Comparison of ENCODE assay signal across 31 mouse cellular contexts in the genomic region with DNA sequence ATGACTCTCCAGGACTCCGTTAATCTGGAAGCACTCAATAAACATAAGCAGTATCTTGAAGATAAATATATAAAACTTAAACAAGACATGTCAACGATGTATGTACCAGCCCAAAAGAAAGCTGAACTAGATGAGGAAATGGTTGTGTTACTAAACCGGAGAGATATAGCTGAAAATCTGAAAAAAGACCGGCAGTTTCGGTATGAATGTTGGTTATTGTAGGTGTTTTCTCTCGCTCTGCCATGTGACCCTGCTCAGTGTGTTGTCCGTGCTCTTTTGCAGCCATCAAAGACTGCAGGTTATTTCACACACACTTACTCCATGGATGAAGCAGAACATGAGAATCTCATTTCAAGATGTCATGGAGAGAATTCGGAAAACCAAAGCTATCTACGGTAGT. TPM values are rescaled to one million over a fixed set of nuclear protein-coding genes. Genes with fewer than 3 reads are reported as not detected.
"Had no signal": no experiment of that assay in that cellular context is flagged by ENCODE, and none has a peak within 500 bp of the region (broad histone marks: within the 10 kb centered on the region; RNA-seq: fewer than 3 reads in every experiment).

No protein-coding gene starts in this region.

- H3K9ac ChIP-seq: heart, embryonic 12.5 days; hindbrain, embryonic 12.5 days; hindbrain, embryonic 14.5 days; intestine, embryonic 15.5 days; limb, embryonic 13.5 days; limb, embryonic 15.5 days; liver, embryonic 12.5 days; liver, embryonic 14.5 days had no signal

- H3K27ac ChIP-seq: gastrocnemius, adult 2 months; heart, embryonic 10.5 days; hindbrain, embryonic 10.5 days; hindbrain, embryonic 12.5 days; hindbrain, embryonic 14.5 days; intestine, embryonic 15.5 days; layer of hippocampus, adult 2 months; limb, embryonic 13.5 days; limb, embryonic 15.5 days; liver, embryonic 12.5 days; liver, embryonic 14.5 days had no signal

- DNase-seq: gastrocnemius, adult 2 months; gastrocnemius, postnatal 10 days; gastrocnemius, postnatal 25 days; heart, adult 18-20 months; heart, postnatal 10 days; heart, postnatal 4 days; kidney, adult 18-20 months; kidney, adult 8-10 months; kidney, postnatal 10 days; kidney, postnatal 25 days; kidney, postnatal 4 days; layer of hippocampus, adult 9-11 months; layer of hippocampus, postnatal 36 days; left cerebral cortex, postnatal 4 days had no signal

- H3K9me3 ChIP-seq: heart, embryonic 10.5 days; heart, embryonic 12.5 days; hindbrain, embryonic 10.5 days; hindbrain, embryonic 12.5 days; intestine, embryonic 15.5 days; limb, embryonic 13.5 days; limb, embryonic 15.5 days; liver, embryonic 12.5 days had no signal

- H3K36me3 ChIP-seq: heart, embryonic 10.5 days; heart, embryonic 12.5 days; hindbrain, embryonic 10.5 days; hindbrain, embryonic 12.5 days; intestine, embryonic 15.5 days; limb, embryonic 13.5 days; limb, embryonic 15.5 days; liver, embryonic 12.5 days had no signal

- H3K4me3 ChIP-seq: gastrocnemius, adult 2 months; heart, embryonic 10.5 days; heart, embryonic 12.5 days; hindbrain, embryonic 10.5 days; hindbrain, embryonic 12.5 days; intestine, embryonic 15.5 days; layer of hippocampus, adult 2 months; limb, embryonic 13.5 days; limb, embryonic 15.5 days; liver, embryonic 12.5 days had no signal

- ATAC-seq: hindbrain, embryonic 16.5 days; intestine, embryonic 15.5 days; intestine, postnatal 0 days; liver, embryonic 12.5 days had no signal

- H3K4me2 ChIP-seq: heart, embryonic 12.5 days; hindbrain, embryonic 12.5 days; hindbrain, embryonic 14.5 days; intestine, embryonic 15.5 days; limb, embryonic 13.5 days; limb, embryonic 15.5 days; liver, embryonic 12.5 days had no signal

- H3K27me3 ChIP-seq: heart, embryonic 12.5 days; hindbrain, embryonic 12.5 days; intestine, embryonic 15.5 days; limb, embryonic 13.5 days; limb, embryonic 15.5 days; liver, embryonic 12.5 days had no signal

- H3K4me1 ChIP-seq: heart, embryonic 10.5 days; heart, embryonic 12.5 days; hindbrain, embryonic 10.5 days; hindbrain, embryonic 12.5 days; intestine, embryonic 15.5 days; limb, embryonic 13.5 days; limb, embryonic 15.5 days; liver, embryonic 12.5 days had no signal

RNA-seq across cellular contexts. Expression of a gene that starts 12.7 kb away (rescaled TPM):
- total RNA-seq: gastrocnemius, adult 2 months; gastrocnemius, postnatal 10 days; gastrocnemius, postnatal 25 days; granulocyte monocyte progenitor cell, adult 5-6 weeks; heart, adult 18-20 months; heart, adult 8-10 months; heart, postnatal 10 days; heart, postnatal 25 days had no signal
- polyA plus RNA-seq: hindbrain, embryonic 12.5 days; intestine, embryonic 15.5 days; intestine, postnatal 0 days; liver, adult 2 months had no signal
